Mouse (Mus musculus): ENCODE data around the gene Mettl7a3. TPM values are rescaled to one million over a fixed set of nuclear protein-coding genes. Genes with fewer than 3 reads are reported as not detected.

Gene Mettl7a3
- not detected in 2 replicates for polyA plus RNA-seq (2012; ENCODE audit: low replicate concordance)

GRCm38 (mm10) chr15:100334629-100335028 lies at the start of gene Mettl7a3:
Gene Mettl7a3, plus strand, starts transcription at chr15:100334929.

GRCm38 (mm10) chr15:100304019-100304991 lies 30.4 kb upstream of the Mettl7a3 start, which contains the start of gene Mettl7a1:
Gene Mettl7a1, plus strand, starts transcription at chr15:100304140.

GRCm38 (mm10) chr15:100352711-100353250 lies 18.1 kb downstream of the Mettl7a3 start, which contains the start of the genes Methig1 and Mettl7a2:
Gene Methig1, plus strand, starts transcription at chr15:100353149.
Gene Mettl7a2, plus strand, starts transcription at chr15:100353200.

GRCm38 (mm10) chr15:100364242-100364641 lies 29.5 kb downstream of the Mettl7a3 start, which contains the start of gene Higd1c:
Gene Higd1c, plus strand, starts transcription at chr15:100364542.

Other genes starting within 250 kb of the Mettl7a3 start
- 27.8 and 31.3 TPM in 2 replicates for gene Atf1, start 107.1 kb upstream of the Mettl7a3 start, polyA plus RNA-seq (2012; ENCODE audit: low replicate concordance)
- gene Tmprss12, start 54.1 kb upstream of the Mettl7a3 start, polyA plus RNA-seq (2012; ENCODE audit: low replicate concordance): not detected in 2 replicates
- 23.8 and 40.8 TPM in 2 replicates for gene Mettl7a1, start 30.8 kb upstream of the Mettl7a3 start, polyA plus RNA-seq (2012; ENCODE audit: low replicate concordance)
- not detected in 2 replicates for gene Methig1, start 18.2 kb downstream of the Mettl7a3 start, polyA plus RNA-seq (2012; ENCODE audit: low replicate concordance)
- not detected in 2 replicates for gene Mettl7a2, start 18.3 kb downstream of the Mettl7a3 start, polyA plus RNA-seq (2012; ENCODE audit: low replicate concordance)
- gene Higd1c, start 29.6 kb downstream of the Mettl7a3 start, polyA plus RNA-seq (2012; ENCODE audit: low replicate concordance): not detected in 2 replicates
- gene Gm5475, start 87.2 kb downstream of the Mettl7a3 start, polyA plus RNA-seq (2012; ENCODE audit: low replicate concordance): 0.36 TPM in 1 of 2 replicates, not detected in the other
- gene Slc11a2, start 90.1 kb downstream of the Mettl7a3 start, polyA plus RNA-seq (2012; ENCODE audit: low replicate concordance): 8.6 and 10.9 TPM in 2 replicates
- 6.8 and 36.4 TPM in 2 replicates for gene Letmd1, start 134.1 kb downstream of the Mettl7a3 start, polyA plus RNA-seq (2012; ENCODE audit: low replicate concordance)
- gene Csrnp2, start 160.6 kb downstream of the Mettl7a3 start, polyA plus RNA-seq (2012; ENCODE audit: low replicate concordance): 1.6 and 1.7 TPM in 2 replicates
- 2.4 and 3.4 TPM in 2 replicates for gene Tfcp2, start 217.1 kb downstream of the Mettl7a3 start, polyA plus RNA-seq (2012; ENCODE audit: low replicate concordance)

Measured in leukemia stem cell, adult 10-12 weeks (primary cell).